In genomic region chr9:119082656-119083430, GRCm38 (mm10) we compare ENCODE assay signal across 13 mouse cellular contexts. TPM values are rescaled to one million over a fixed set of nuclear protein-coding genes. Genes with fewer than 3 reads are reported as not detected.
DNase-seq lines count a peak whose midpoint lies in the region; ATAC-seq and TF ChIP-seq lines count a peak whose summit lies in the region.
"Had no signal": no experiment of that assay in that cellular context is flagged by ENCODE, and none has a peak within 500 bp of the region (broad histone marks: within the 10 kb centered on the region; RNA-seq: fewer than 3 reads in every experiment).

No protein-coding gene starts in this region.

- H3K4me1 ChIP-seq in forebrain, embryonic 10.5 days = peaks cover 56% of the 10 kb centered on the region
- no peaks in the 10 kb centered on the region for H3K4me1 ChIP-seq in forebrain, postnatal 0 days (ENCODE audit: insufficient read depth)
- peaks cover 6% of the 10 kb centered on the region for H3K4me1 ChIP-seq in liver, embryonic 11.5 days (replicated peaks; ENCODE audit: control insufficient read depth, insufficient read depth, low read length)
- peaks cover 2% of the 10 kb centered on the region; the same call in 1 of the 2 replicates for H3K4me1 ChIP-seq in liver, postnatal 0 days (ENCODE audit: insufficient read depth)
- peaks cover 32% of the 10 kb centered on the region for H3K4me1 ChIP-seq in hindbrain, embryonic 15.5 days (replicated peaks)
- peaks cover 28% of the 10 kb centered on the region for H3K4me1 ChIP-seq in neural tube, embryonic 15.5 days

- H3K4me3 ChIP-seq in forebrain, embryonic 10.5 days = no peak overlapping the region
- no peak overlapping the region for H3K4me3 ChIP-seq in forebrain, postnatal 0 days (ENCODE audit: low read depth, low read length)
- no peak overlapping the region for H3K4me3 ChIP-seq in liver, embryonic 11.5 days (ENCODE audit: low read depth, low read length)
- no peak overlapping the region for H3K4me3 ChIP-seq in liver, postnatal 0 days (ENCODE audit: low read depth, low read length)
- H3K4me3 ChIP-seq in hindbrain, embryonic 15.5 days = no peak overlapping the region
- no peak overlapping the region for H3K4me3 ChIP-seq in neural tube, embryonic 15.5 days (replicated peaks)
- H3K4me3 ChIP-seq: liver, embryonic 13.5 days had no signal

- peaks cover 9% of the 10 kb centered on the region for H3K36me3 ChIP-seq in forebrain, embryonic 10.5 days (replicated peaks)
- H3K36me3 ChIP-seq in forebrain, postnatal 0 days (ENCODE audit: insufficient read depth) = peaks cover 7% of the 10 kb centered on the region; the same call in 1 of the 2 replicates
- H3K36me3 ChIP-seq in liver, embryonic 11.5 days (ENCODE audit: control insufficient read depth, insufficient read depth, low read length) = no peaks in the 10 kb centered on the region; the same call in 1 of the 2 replicates
- H3K36me3 ChIP-seq in liver, postnatal 0 days (replicated peaks; ENCODE audit: insufficient read depth, low read length) = no peaks in the 10 kb centered on the region
- H3K36me3 ChIP-seq in hindbrain, embryonic 15.5 days = no peaks in the 10 kb centered on the region
- 0 out of 2 replicates have a peak, but pooled peaks cover under 1% of the 10 kb centered on the region for H3K36me3 ChIP-seq in neural tube, embryonic 15.5 days
- H3K36me3 ChIP-seq: liver, embryonic 13.5 days had no signal

- no peak for TF ChIP-seq CTCF in forebrain, postnatal 0 days (IDR thresholded peaks at IDR 0.05; ENCODE audit: low read depth)
- no peak for TF ChIP-seq CTCF in liver, postnatal 0 days (IDR thresholded peaks at IDR 0.05; ENCODE audit: low read depth)

- H3K9me3 ChIP-seq in forebrain, embryonic 10.5 days = no peaks in the 10 kb centered on the region
- H3K9me3 ChIP-seq in forebrain, postnatal 0 days (ENCODE audit: low read length) = no peaks in the 10 kb centered on the region
- H3K9me3 ChIP-seq in liver, embryonic 11.5 days (ENCODE audit: control insufficient read depth, low read length) = no peaks in the 10 kb centered on the region
- H3K9me3 ChIP-seq in liver, postnatal 0 days (ENCODE audit: low read length) = no peaks in the 10 kb centered on the region
- no peaks in the 10 kb centered on the region for H3K9me3 ChIP-seq in hindbrain, embryonic 15.5 days
- no peaks in the 10 kb centered on the region for H3K9me3 ChIP-seq in neural tube, embryonic 15.5 days (replicated peaks)
- H3K9me3 ChIP-seq: liver, embryonic 13.5 days had no signal

- no peak for TF ChIP-seq EP300 in liver, postnatal 0 days (IDR thresholded peaks at IDR 0.05; ENCODE audit: low read depth)

- no peak for DNase-seq in forebrain, embryonic 10.5 days (ENCODE audit: extremely low spot score, low spot score)
- no peak for DNase-seq in forebrain, postnatal 0 days
- DNase-seq in liver, embryonic 11.5 days (ENCODE audit: low spot score) = no peak
- DNase-seq in liver, postnatal 0 days = no peak
- DNase-seq in right cerebral cortex, adult 18-20 months = no peak
- no peak for DNase-seq in left cerebral cortex, postnatal 4 days
- DNase-seq: adrenal gland, postnatal 25 days; cerebellum, adult 8-10 months; heart, adult 11 months; liver, embryonic 13.5 days had no signal

- H3K4me2 ChIP-seq in forebrain, postnatal 0 days (ENCODE audit: low read depth) = no peak overlapping the region
- H3K4me2 ChIP-seq in liver, embryonic 11.5 days = no peak overlapping the region
- no peak overlapping the region for H3K4me2 ChIP-seq in liver, postnatal 0 days (ENCODE audit: low read depth, low read length)
- H3K4me2 ChIP-seq in hindbrain, embryonic 15.5 days = no peak overlapping the region
- H3K4me2 ChIP-seq in neural tube, embryonic 15.5 days = no peak overlapping the region
- H3K4me2 ChIP-seq: liver, embryonic 13.5 days had no signal

- H3K9ac ChIP-seq in forebrain, postnatal 0 days = no peak overlapping the region
- H3K9ac ChIP-seq in liver, embryonic 11.5 days (ENCODE audit: low read depth, low read length) = no peak overlapping the region
- H3K9ac ChIP-seq in liver, postnatal 0 days (replicated peaks) = no peak overlapping the region
- H3K9ac ChIP-seq in hindbrain, embryonic 15.5 days = no peak overlapping the region
- no peak overlapping the region for H3K9ac ChIP-seq in neural tube, embryonic 15.5 days (replicated peaks)
- H3K9ac ChIP-seq: liver, embryonic 13.5 days had no signal

- H3K27ac ChIP-seq in forebrain, embryonic 10.5 days = peak overlapping the region; percentile 83
- H3K27ac ChIP-seq in forebrain, postnatal 0 days (ENCODE audit: low read depth, low read length) = no peak overlapping the region
- H3K27ac ChIP-seq in liver, embryonic 11.5 days (ENCODE audit: low read depth, low read length) = peak overlapping the region; percentile 13; the same call in 1 of the 2 replicates
- no peak overlapping the region for H3K27ac ChIP-seq in liver, postnatal 0 days (ENCODE audit: low read depth)
- H3K27ac ChIP-seq in hindbrain, embryonic 15.5 days (replicated peaks) = peak overlapping the region; percentile 14; the same call in 1 of the 2 replicates
- peak overlapping the region; percentile 7; the same call in 1 of the 2 replicates for H3K27ac ChIP-seq in neural tube, embryonic 15.5 days (replicated peaks)
- H3K27ac ChIP-seq: liver, embryonic 13.5 days had no signal

- no peak for ATAC-seq in forebrain, postnatal 0 days
- ATAC-seq in liver, embryonic 11.5 days (replicated peaks; ENCODE audit: low FRiP score) = no peak
- ATAC-seq in liver, postnatal 0 days = no peak
- no peak for ATAC-seq in hindbrain, embryonic 15.5 days (ENCODE audit: low FRiP score, low read depth)
- no peak for ATAC-seq in neural tube, embryonic 15.5 days (ENCODE audit: low FRiP score)

- intact Hi-C loops in left cerebral cortex, postnatal 4 days (cut with DNase I) = no loop called here

- H3K27me3 ChIP-seq in forebrain, embryonic 10.5 days (ENCODE audit: poor library complexity, severe bottlenecking) = peaks cover 26% of the 10 kb centered on the region
- H3K27me3 ChIP-seq in forebrain, postnatal 0 days (ENCODE audit: insufficient read depth, low read length) = no peaks in the 10 kb centered on the region
- H3K27me3 ChIP-seq in liver, embryonic 11.5 days (replicated peaks; ENCODE audit: control insufficient read depth, insufficient read depth, low read length) = no peaks in the 10 kb centered on the region
- H3K27me3 ChIP-seq in liver, postnatal 0 days (ENCODE audit: insufficient read depth, low read length) = no peaks in the 10 kb centered on the region
- 0 out of 2 replicates have a peak, but pooled peaks cover 3% of the 10 kb centered on the region for H3K27me3 ChIP-seq in hindbrain, embryonic 15.5 days
- no peaks in the 10 kb centered on the region for H3K27me3 ChIP-seq in neural tube, embryonic 15.5 days (replicated peaks)

- 66% methylated on average over 7 of the region's 7 CpGs for WGBS in forebrain, embryonic 10.5 days
- WGBS in forebrain, postnatal 0 days = 75% methylated on average over 7 of the region's 7 CpGs
- 69% methylated on average over 7 of the region's 7 CpGs for WGBS in liver, embryonic 11.5 days
- WGBS in liver, postnatal 0 days (ENCODE audit: insufficient replicate concordance) = 71% methylated on average over 7 of the region's 7 CpGs
- 71% methylated on average over 7 of the region's 7 CpGs for WGBS in hindbrain, embryonic 15.5 days
- 78% methylated on average over 7 of the region's 7 CpGs for WGBS in neural tube, embryonic 15.5 days

RNA-seq across cellular contexts. Expression of gene Plcd1, which starts 10.5 kb away (rescaled TPM):
- 13.0 and 13.7 TPM in 2 replicates for polyA plus RNA-seq in forebrain, embryonic 10.5 days (2016; fragmentation: Nextera tagmentation; extraction: Ambion mirVana)
- total RNA-seq in forebrain, postnatal 0 days (2014; rRNA removed) = 9.6 and 16.1 TPM in 2 replicates
- polyA plus RNA-seq in forebrain, postnatal 0 days (2015; fragmentation: Nextera tagmentation; extraction: Ambion mirVana) = 8.2 and 11.3 TPM in 2 replicates
- polyA plus RNA-seq in liver, embryonic 11.5 days (2014; fragmentation: Nextera tagmentation; extraction: Ambion mirVana) = 4.9 and 5.5 TPM in 2 replicates
- polyA plus RNA-seq in liver, postnatal 0 days (2015; fragmentation: Nextera tagmentation; extraction: Ambion mirVana) = 0.85 and 1.1 TPM in 2 replicates
- 20.1 and 20.3 TPM in 2 replicates for polyA plus RNA-seq in hindbrain, embryonic 15.5 days (2015; fragmentation: Nextera tagmentation; extraction: Ambion mirVana)
- 16.6 and 24.3 TPM in 2 replicates for polyA plus RNA-seq in neural tube, embryonic 15.5 days (2015; fragmentation: Nextera tagmentation; extraction: Ambion mirVana)
- 10 to 100 TPM; 16.3 to 17.3 TPM for total RNA-seq in left cerebral cortex, postnatal 4 days (2021)

RNA-seq across cellular contexts. Expression of gene Dlec1, which starts 19.4 kb away (rescaled TPM):
- polyA plus RNA-seq in forebrain, embryonic 10.5 days (2016; fragmentation: Nextera tagmentation; extraction: Ambion mirVana) = 1.1 and 2.1 TPM in 2 replicates
- total RNA-seq in forebrain, postnatal 0 days (2014; rRNA removed) = 0.85 and 2.0 TPM in 2 replicates
- 0.40 and 0.42 TPM in 2 replicates for polyA plus RNA-seq in forebrain, postnatal 0 days (2015; fragmentation: Nextera tagmentation; extraction: Ambion mirVana)
- 0.14 and 0.34 TPM in 2 replicates for polyA plus RNA-seq in liver, embryonic 11.5 days (2014; fragmentation: Nextera tagmentation; extraction: Ambion mirVana)
- 0.05 TPM in 2 replicates for polyA plus RNA-seq in liver, postnatal 0 days (2015; fragmentation: Nextera tagmentation; extraction: Ambion mirVana)
- polyA plus RNA-seq in hindbrain, embryonic 15.5 days (2015; fragmentation: Nextera tagmentation; extraction: Ambion mirVana) = 1.3 and 1.4 TPM in 2 replicates
- polyA plus RNA-seq in neural tube, embryonic 15.5 days (2015; fragmentation: Nextera tagmentation; extraction: Ambion mirVana) = 1.4 and 1.6 TPM in 2 replicates
- 1 to 10 TPM in 1 of 2 experiments, under 1 TPM in 1; 0.82 to 2.6 TPM for total RNA-seq in left cerebral cortex, postnatal 4 days (2021)
- total RNA-seq: megakaryocyte, adult 5-6 weeks had no signal
- polyA plus RNA-seq: liver, embryonic 13.5 days had no signal

RNA-seq across cellular contexts. Expression of gene Vill, which starts 30.3 kb away (rescaled TPM):
- polyA plus RNA-seq in forebrain, embryonic 10.5 days (2016; fragmentation: Nextera tagmentation; extraction: Ambion mirVana) = 13.6 and 15.2 TPM in 2 replicates
- 3.3 and 6.5 TPM in 2 replicates for total RNA-seq in forebrain, postnatal 0 days (2014; rRNA removed)
- 2.7 and 3.8 TPM in 2 replicates for polyA plus RNA-seq in forebrain, postnatal 0 days (2015; fragmentation: Nextera tagmentation; extraction: Ambion mirVana)
- 20.0 and 22.7 TPM in 2 replicates for polyA plus RNA-seq in liver, embryonic 11.5 days (2014; fragmentation: Nextera tagmentation; extraction: Ambion mirVana)
- 8.3 and 9.3 TPM in 2 replicates for polyA plus RNA-seq in liver, postnatal 0 days (2015; fragmentation: Nextera tagmentation; extraction: Ambion mirVana)
- polyA plus RNA-seq in hindbrain, embryonic 15.5 days (2015; fragmentation: Nextera tagmentation; extraction: Ambion mirVana) = 3.3 and 3.6 TPM in 2 replicates
- polyA plus RNA-seq in neural tube, embryonic 15.5 days (2015; fragmentation: Nextera tagmentation; extraction: Ambion mirVana) = 5.3 and 7.3 TPM in 2 replicates
- total RNA-seq in left cerebral cortex, postnatal 4 days (2021) = 1 to 10 TPM; 1.2 to 2.4 TPM

Comparison
In these comparisons a context has a peak if more than half of its experiments do, and no peak if none do; other contexts are left out.
1. H3K27ac ChIP-seq: peak in forebrain, embryonic 10.5 days (single experiment), liver, embryonic 11.5 days (single experiment), hindbrain, embryonic 15.5 days (single experiment) and neural tube, embryonic 15.5 days (single experiment); none in forebrain, postnatal 0 days (single experiment) and liver, postnatal 0 days (single experiment).